Mouse (Mus musculus) frontal cortex, postnatal 25 days (tissue): Measurements from ENCODE around the gene Sh2b3.
"Not testable (repeated sequence)": the region's sequence is repeated elsewhere in the genome, so short reads cannot be mapped to it uniquely, and the experiment has no call there.

Experiments used
- DNase-seq, 2 experiments: peaks; one replicate each; pipeline ENCODE4 v3.0.0; 2022; ENCODE audit warnings: low spot score in 2 of 2

Gene Sh2b3

DNA sequence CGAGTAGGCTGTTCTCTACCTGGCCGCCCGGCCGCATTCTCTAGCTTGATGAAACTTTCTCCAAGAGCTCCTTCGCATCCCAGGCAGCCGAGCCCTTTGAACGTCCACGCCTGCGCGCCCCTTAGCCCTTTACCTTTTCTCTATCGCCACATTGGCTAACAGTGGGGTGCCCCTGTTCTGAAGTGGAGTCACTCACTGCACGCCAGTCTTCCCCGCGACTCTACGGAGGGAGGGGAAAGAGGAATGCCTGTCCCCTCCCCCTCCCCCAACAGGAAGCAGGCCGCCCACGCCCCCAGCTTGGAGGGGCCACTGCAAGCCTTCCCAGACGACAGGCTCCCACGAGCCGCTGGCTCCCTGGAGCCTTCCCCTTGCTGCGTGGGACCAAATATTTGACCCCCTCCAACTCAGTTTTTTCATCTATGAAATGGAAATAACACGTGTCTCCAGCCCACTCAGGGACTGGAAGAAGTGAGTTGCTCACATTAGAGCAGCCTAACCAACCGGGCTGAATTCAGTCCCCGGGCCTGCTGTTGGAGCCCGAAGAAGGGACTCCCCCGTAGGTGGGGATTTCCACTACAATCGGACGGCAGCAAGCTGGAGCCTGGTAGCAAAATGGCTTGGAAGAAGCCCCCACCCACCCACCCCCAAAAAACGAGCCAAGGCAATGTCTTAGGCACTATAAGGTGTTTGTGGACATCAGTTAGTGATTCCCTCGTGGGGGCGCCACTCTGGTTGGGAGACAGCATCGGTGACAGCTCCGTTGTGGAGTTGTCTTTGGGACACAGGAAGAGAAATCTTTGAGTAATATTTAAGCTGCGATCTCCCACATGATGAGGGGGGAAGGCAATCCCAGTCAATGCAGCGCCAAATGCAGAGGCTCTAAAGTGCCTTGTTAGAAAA, at the start of gene Sh2b3:
TSS of gene Sh2b3 (minus strand) at position 206 of the 900 bp plus-strand sequence.
- no peak for DNase-seq

- DNase-seq = no peak
Observed at GRCm38 (mm10) chr5:121883356-121883755, 45.9 kb upstream of the Sh2b3 start.

GRCm38 (mm10) chr5:121879211-121879610, 41.8 kb upstream of the Sh2b3 start:
- no peak for DNase-seq

GRCm38 (mm10) chr5:121878703-121879102, 41.3 kb upstream of the Sh2b3 start:
- DNase-seq = no peak

DNA sequence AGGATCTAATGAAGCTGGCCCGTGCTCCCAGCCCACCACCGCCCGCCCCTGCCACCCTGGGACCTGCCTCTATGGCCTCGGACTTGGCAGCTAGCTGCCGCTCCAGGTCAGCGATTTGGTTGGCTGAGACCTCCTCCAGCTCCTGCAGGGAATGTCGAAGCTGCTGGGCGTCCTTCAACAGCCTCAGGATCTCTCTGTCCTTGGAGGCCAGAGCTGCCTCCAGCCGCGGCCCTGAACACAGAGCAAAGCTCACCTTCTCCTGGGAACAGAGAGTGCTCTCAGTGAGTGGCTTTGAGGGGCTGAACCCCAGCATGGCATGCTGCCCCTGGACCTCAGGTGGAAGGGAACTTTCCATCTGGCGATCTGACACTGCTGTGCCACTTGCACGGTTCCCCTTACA, 39.5 kb upstream of the Sh2b3 start:
- no peak for DNase-seq

DNA sequence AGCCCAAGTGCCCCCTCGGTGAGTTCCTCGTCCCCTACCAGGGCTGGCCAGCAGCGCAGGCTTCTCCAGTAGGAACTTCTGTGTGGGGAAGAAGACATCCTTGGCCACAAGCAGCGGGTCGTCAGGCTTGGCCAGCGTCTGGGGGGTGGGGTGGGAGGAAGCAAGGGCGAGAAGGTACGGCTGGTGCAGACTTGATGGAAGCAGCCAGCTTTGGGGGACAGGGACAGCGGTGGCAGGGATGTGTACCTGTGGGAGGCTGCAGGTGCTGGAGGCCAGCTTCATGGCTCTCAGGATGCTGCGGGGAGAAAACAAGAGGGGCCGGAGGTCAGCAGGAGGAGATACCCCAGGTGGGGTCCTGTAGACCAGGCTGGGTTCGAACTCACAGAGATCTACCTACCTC, 37.6 kb upstream of the Sh2b3 start:
- no peak for DNase-seq

DNA sequence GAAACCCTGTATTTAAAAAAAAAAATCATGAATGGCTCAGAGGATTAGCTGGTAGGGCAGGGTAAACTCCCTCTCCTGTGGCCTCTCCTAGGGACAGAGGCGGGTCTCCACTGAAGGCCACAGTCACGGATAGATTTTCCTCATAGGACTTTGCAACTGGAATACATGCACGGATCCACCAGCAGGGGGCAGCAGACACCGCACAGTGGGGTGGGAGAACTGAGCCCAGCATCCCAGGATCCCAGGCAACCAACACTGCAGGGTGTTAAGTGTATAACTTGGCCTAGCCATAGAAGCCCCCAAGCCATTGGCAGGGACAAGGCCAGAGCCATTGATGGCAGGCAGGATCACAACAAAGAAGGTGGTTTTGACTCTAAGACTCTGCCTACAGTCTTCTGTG, 34.7 kb upstream of the Sh2b3 start:
- peak; percentile 75 to 76 for DNase-seq

DNA sequence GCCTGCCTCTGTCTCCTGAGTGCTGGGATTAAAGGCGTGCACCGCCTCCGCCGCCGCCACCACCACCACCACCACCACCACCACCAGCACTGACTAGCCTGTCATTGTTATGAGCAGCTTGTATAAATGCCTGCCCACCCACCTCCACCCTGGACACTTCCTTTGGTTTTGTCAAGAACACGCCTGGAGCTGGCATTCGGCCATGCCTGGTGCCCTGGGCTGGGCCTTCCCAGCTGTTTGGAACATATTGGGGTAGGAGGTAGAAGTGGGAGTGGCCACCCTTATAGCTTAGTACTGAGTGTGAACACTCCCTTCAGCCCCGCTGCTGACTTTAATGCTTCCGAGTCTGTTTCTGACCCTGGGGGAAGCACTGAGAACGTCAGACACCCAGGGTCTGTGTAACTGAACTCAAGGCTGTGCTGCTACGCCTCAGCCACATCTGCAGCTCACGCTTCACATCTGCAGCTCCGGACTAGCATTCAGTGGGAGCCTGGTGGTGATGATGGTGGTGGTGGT, 34.1 kb upstream of the Sh2b3 start:
- DNase-seq = no peak

- no peak for DNase-seq
Observed at GRCm38 (mm10) chr5:121870832-121871231, 33.4 kb upstream of the Sh2b3 start.

- no peak for DNase-seq
Observed at GRCm38 (mm10) chr5:121867963-121868362, 30.5 kb upstream of the Sh2b3 start.

DNA sequence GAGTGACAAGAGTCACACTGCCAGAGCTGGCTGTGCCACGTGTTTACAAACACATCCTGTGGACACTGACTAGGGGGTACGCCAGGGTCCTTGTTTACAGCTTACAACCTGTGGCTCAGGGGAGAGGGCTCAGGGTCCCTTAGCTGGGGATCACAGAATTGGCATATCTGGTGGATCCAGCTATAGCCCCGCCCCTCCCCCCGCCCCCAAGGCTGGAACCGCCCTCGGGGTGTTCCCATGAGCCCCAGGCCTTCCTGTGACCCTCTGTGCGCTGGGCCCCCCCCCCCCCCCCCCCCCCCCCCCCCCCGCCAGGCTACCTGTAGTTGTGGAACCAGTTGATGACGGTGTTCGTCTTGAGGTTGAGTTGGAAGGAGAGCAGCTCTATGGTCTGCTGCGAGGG, 26.9 kb upstream of the Sh2b3 start:
- no peak for DNase-seq

DNA sequence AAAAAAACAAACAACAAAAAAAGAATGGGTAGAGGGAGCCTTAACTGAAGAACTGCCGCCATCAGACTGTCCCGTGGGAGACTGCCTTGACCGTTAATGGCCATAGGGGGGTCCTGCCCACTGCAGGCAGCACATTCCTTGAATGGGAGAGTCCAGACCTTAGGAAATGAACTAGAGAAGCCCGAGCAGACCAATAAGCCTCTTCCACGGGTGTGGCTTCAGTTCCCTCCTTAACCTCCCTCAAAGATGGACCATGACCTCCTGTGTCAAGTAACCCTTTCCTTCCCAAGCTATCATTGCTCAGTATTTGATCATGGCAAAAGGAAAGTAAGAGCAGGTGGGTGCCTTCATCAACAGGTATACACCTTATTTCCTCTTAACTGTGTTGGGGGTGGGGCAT, 24.5 kb upstream of the Sh2b3 start:
- DNase-seq = no peak

- no peak for DNase-seq
Observed at GRCm38 (mm10) chr5:121858427-121858826, 21.0 kb upstream of the Sh2b3 start.

DNA sequence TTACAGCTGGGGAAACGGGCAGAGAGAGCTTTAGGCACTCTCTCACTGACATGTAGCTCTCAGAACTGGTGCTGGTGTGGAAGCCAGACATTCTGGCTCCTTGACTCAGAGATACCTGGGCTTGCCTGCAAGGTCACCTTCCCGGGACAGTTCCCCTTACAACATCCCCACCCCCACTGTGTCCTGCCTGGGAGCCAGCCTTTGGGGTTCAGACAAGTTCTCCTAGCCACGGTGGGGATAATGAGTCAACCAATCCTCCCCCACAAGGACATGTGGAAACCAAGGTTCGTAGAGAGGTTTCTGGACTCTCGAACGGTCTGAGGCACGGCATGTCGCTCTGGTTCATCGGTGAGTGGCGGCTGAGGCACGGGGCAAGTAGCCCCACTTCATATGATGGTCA, 19.3 kb upstream of the Sh2b3 start:
- DNase-seq = no peak

DNA sequence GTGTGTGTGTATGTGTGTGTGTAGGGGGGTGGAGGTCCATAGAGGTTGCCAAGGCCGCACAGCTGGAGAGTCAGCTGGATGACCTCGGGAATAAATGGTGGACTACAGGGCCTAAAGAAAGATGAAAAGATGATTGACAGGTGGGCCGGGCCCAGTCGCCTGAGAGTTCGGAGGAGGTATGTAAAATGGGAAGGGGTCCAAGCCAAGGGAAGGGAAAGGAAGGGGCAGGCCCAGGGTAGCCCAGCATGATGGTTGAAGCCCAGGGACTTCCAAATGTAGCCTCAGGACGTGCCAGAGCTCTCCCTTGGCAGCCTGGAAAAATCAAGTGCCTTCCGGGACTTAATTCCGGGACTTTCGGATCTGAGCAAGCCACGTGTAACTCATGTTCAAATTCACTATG, 17.3 kb upstream of the Sh2b3 start:
- DNase-seq = no peak

DNA sequence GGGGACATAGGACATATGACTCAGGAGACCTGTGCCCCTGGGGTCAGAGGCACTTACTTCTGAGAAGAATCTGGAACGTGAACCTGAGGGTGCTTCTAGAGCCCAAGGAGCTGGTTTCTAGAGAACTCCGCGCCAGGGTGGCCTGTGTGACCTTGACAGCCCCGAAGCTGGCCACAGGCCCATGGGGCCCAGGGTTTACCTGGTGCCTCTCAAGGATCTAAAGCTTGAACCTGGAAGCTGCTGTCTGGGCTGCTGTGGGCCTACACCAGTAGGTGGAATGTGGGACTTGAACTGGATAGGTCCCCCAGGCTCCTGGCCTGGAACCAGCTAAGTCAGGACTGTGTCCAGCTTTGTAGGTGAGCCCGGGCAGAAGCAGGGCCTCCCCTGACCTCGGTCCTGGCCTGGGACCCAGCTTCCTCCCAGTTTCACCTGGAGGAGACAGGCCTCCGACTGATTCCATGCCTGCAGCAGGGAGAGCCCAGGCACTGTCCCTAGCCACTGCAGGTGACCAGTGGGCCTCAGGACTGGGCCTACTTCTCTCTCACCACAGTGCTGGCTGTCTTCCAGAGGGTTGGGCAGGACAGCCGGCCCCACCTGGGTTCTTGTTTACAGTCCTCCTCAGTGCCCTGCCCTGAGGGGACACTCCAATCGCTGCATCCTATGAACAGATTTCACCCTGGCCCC, 16.1 kb upstream of the Sh2b3 start:
- no peak for DNase-seq

DNA sequence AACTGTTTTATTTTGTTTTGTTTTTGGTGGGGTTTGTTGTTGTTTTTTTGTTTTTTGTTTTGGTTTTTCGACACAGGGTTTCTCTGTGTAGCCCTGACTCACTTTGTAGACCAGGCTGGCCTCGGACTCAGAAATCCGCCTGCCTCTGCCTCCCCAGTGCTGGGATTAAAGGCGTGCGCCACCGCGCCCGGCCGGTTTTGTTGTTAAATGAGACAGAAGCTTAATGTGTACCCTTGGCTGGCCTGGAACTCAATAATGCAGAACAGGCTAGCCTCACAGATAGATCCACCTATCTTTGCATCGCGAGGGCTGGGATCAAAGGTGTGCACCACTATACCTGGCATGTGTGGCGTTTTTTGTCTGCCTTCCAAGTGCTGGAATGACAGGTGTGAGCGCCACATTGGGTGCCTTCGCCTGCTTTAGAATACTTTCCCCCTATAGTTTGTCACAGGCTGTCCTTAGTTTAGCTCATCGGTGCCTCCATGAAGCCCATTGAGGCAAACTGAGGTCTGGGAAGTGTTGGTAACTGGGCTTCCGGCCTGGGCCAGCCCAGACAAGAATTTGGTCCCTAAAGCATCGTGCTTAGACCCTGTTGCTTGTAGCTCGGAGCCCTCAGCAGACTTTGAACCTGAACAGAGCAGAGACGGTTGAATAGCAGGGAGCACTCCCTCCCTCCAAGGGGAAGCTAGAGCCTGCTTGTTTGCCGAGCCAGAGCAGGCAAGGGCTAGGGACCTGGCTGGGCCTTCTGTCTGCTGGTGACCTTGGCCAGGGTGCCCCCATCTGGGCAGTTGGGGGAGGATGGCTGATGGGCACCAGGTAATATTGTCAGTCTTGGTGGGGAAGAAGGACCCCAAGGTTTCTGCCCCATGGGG, 12.3 kb upstream of the Sh2b3 start:
- DNase-seq = no peak

DNA sequence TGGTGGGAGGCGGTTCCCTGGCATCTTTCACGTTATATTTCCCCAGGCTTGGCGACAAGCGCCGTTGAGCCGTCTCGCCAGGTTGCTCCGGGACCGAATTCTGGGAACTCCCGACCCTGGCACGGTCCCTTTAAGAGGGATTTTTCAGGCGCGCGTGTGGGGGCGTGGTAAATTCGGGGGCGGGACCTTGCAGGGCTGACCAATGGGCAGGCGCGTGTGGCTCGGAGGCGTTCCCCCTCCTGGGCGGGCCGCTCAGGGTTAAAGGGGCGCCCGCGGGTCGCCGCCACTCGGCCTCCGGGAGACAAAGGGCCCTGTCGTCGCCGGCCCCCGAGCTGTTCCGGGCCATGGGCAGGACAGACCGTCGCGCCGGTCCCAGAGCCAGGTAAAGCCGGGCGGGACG, 11.3 kb upstream of the Sh2b3 start, which contains the start of gene Pheta1:
TSS of gene Pheta1 (plus strand) at position 242 of the 400 bp plus-strand sequence.
- peak; percentile 80 to 86 for DNase-seq

DNA sequence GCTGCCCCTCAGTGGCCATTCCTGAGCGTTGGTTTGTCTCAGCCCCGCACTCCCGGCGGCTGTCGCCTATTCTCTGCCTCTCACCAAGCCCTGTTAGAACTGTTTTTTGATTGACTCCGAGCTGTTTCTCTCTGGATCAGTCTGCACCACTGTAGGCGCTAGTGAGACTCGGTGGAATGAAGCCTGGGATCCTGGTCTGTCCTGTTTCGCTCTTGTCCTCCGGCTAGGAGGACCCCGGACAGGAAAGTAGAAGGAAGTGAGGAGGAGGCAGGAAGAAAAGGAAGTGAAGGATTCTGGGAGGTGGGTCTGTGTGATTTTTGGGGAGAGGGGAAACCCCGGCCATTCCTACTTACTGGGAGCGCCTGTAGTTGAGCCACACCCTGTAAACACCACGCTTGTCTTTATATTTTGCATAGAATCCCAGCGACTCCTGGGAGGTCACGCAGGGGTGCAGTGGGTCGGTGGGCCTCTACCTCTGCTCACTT, 10.6 kb upstream of the Sh2b3 start:
- DNase-seq = peak in 1 of 2 experiments; percentile 35

- not testable (repeated sequence) for DNase-seq
Observed at GRCm38 (mm10) chr5:121847269-121847668, 9.8 kb upstream of the Sh2b3 start.

GRCm38 (mm10) chr5:121846322-121846721, 8.9 kb upstream of the Sh2b3 start:
- DNase-seq = no peak

DNA sequence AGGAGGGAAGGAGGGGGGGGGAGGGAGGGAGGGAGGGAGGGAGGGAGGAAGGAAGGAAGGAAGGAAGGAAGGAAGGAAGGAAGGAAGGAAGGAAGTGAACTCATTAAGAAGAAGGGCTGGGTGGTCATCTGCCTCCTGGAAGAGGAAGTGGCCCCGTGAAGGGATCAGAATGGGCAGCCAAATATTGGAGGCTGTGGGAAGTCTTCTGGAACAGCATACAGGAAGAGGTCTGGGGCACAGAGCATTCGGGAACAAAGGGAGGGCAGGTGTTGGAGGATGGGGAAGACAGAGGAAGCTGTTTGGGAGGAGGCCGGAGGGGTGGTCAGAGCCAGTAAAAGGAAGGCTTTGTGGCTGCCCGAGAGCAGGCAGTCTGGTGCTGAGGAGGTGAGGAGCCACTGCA, 7.9 kb upstream of the Sh2b3 start:
- DNase-seq = no peak
